Mouse (Mus musculus) left cerebral cortex, adult 9 months (tissue): ENCODE results near the gene Kifc5b.
A peak's percentile ranks its signal among the peaks of the same experiment; 100 is the strongest.

Source experiments
- DNase-seq, 2 experiments: peaks; one replicate each; pipeline ENCODE4 v3.0.0; 2022; ENCODE audit warnings: low spot score in 2 of 2

The Kifc5b gene

DNA sequence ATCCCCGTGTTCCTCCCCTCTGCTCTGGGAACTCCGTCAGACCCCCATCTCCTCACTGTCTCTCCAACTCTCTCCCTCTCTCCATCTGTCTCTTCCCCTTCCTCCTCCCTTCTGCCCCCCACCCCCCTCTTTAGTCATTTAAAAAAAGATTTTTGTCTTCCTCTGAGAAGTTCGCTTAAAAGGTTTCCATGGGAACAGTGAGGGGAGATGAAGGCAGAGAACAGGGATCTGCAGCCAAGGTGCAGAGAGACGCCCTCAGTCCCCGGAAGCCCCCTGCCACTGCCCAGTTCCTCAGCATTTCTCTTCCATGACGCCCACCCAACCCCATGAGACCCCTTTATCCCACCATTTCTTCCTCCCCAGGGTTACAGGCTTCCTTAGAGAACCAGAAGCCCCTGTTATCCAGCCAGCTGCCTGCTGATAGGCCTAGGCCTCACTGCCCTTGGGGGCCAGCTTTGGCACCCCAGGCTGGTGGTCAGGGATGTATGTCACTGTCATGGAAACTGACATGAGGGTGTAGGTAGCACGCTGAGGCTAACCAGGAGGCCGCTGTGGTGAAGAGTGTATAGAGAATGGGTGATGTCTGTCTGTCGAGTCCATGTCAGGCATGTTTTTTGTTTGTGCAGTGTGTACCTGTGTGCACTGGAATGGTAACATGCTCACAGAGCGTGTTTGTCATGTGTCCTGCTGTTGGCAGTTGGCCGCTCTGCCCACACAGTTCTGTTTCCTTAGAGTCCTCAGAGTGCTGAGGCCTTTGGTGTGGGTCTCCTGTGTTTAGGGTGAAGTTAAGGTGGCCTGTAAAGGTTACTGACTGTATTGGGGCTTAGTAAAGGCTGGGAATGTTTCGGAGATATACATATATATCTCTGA is 30.6 kb downstream of the Kifc5b start:
- no peak for DNase-seq

DNA sequence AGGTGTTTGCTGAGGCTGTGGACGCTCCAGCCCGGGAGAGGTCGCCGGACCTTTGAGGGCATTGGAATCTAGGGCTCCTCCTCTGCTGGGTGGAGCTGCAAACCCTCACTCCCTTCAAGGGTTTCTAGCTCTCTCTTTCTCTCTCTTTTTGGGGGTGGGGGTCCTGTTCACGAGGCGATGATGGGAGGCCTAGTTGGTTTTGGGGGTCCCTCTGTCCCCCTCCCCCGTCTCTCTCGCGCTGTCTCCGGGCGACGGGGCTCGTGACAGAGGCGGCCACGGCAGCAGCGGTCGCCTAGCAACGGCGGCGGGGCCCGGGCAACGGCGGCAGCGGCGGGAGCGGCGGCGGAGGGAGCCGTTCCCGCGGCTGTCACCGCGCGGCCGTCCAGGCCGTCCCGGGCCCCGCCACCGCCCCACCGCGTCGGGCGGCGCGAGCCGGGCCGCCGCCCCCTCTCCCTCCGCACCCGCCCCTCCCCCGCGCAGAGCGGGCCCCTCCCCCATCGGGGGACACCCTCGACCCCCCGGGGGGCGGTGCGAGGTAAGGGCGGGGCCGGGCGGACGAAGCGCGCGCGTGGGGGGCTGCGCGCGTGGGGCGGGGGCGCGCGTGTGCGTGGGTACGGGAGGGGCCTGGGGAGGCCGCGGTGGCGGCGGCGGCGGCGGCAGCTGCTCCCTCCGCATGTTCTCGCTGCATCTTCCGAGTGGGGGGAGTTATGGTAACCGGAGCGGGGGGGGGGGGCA is 31.6 kb downstream of the Kifc5b start:
- DNase-seq, result no peak

DNA sequence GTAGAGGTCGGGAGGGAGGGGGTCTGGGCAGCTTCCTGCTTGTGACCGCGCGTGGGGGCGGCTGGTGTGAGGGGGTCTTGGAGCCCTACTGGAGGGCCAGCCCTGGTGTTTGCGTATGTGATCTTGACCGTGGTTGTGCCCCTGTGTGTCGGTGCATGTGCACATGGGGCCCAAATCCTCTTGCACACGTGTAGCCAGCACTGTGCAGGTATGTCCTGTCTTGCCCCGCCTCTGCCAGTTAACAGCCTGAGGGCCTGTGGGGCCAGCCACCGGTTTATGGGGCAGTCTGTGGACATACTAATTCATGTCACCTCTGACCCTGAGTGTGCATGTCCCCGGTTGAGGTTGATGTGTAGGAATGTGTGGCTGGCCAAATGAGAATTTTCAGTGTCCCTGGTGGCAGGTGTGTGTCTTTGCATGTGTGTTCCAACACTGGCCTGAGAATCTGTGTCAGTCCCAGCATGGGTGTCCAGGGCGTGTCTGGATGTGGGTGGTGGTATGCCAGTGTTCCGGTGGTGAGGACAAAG is 32.2 kb downstream of the Kifc5b start:
- no peak for DNase-seq

DNA sequence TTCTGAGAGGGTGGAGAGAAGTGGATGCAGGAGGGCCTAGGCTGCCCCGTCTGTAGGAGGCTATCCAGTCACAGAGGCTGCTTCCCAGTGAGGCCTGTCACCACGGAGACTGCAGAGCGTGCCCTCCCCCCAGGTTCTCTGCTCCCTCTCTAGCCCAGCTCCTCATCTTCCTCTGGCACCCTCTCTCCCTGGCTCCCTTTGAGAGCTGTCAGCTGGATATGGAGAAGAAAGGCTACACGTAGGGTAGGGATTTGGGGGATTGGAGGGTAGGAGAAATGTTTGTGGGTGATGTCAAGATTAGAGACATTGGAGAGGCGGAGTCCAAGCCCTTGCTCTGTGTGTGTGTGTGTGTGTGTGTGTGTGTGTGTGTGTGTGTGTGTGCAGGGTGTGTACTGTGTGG is 33.0 kb downstream of the Kifc5b start:
- no peak for DNase-seq

DNA sequence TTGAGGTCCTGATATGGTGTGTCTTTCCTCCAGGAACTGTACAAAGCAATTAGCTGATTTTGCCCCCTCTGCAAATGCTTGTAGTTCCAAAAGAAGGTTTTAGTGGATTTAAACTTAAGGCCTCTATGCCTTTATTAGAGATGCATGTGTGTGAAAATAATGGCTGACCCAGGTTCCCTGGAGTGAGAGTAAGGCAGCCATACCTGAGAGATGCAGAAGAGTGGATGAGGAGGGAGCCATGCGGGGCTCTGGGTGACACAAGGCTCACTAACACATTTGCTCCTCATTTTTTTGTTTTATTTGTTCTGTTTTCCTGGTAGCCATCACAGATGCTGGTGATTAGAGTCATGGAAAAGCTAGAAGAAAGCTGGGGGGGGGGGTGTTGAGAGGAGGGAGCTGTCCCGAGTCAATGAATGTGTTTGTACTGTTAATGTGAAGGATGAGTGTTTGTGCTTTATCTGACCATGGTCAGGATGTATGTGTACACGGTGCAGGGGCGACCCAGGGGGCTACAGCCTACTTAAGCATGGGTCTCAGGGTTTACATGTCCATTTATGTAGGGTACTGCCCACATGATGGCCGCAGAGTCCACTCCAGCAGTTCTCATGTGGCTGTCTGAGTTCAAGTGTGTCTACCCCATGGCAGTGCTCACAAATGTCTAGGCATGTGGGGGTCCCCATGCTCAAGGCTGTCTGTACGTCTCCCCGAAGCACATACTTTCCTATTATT is 33.8 kb downstream of the Kifc5b start:
- DNase-seq, result no peak

DNA sequence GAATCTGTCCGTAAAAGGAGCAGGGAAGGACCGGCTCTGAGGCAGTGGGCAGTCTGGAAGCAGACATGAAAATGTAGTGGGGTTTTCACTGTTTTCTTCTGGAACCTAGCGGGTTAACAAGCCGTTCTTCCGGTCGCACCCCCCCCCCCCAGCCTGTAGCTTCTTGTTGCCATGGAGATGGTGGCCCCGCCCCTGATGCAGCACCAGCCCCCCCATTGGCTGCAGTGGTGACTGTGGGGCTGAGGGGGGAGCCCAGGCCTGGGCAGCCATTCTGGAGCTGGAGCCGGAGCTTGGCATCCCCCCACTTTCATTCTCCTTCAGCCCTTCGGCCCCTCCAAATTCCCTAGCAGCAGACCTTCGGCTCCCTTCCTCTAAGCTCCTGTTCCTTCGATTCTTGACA is 34.5 kb downstream of the Kifc5b start:
- DNase-seq, result peak in 1 of 2 experiments; percentile 83

DNA sequence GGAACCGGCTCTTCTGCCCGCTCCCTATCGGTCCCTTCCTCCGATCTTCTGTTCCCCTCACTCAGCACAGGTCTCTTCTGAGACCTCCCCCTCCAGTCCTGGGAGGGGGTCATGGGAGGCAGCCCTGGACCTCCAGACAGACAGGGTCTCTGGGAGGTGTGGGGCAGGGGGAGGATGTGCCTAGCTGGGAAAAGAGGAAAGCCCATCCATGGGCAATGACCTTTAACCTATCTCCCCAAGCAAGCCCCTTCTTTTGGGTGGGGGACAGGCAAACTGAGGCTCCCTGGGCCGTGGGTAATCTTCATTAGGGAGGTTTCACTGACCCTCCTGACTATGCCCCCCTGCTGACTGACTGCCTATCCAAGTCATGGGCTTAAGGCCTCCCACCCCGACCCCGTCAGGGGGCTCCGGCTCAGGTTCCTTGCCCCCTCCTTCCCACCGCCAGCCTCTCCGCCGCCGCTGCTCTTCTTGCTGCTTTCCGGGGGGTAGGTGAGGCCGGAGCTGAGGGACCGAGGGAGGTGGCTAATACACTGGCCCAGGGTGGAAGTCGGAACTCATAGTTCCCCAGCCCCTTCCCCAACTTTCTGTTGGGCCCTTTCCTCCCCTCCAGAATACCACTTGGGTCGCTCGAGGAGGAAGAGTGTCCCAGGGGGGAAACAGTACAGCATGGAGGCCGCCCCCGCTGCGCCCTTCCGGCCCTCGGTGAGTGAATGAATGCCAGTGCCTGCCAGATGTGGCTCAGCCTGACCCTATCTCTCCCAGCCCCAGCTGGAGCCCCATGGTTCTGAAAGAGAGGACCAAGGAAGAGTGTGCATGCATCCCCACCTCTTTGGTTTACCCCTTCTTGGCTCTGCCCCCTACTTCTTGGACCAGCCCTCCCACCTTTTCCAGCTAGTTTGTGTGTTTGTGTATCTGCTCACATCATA is 35.3 kb downstream of the Kifc5b start:
- DNase-seq, result no peak

DNA sequence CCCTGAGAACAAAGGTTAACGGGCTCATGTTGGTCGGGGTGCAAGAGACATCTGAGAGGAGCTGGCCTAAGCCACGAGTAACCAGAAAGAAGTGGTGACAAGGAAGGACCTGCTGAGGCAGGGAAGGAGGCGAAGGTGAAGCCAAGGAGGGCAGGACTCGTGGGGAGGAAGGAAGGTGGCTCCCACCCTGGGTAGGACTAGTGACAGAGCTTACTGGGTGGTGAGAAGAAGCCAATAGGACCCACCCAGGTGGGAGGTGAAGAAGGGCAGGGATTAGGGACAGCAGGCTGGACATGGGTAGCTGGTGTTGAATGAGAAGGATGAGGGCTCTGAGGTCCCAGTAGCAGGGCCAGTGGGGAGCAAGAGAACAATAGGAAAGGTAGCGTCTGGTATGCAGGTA is 36.3 kb downstream of the Kifc5b start:
- DNase-seq, result no peak

DNA sequence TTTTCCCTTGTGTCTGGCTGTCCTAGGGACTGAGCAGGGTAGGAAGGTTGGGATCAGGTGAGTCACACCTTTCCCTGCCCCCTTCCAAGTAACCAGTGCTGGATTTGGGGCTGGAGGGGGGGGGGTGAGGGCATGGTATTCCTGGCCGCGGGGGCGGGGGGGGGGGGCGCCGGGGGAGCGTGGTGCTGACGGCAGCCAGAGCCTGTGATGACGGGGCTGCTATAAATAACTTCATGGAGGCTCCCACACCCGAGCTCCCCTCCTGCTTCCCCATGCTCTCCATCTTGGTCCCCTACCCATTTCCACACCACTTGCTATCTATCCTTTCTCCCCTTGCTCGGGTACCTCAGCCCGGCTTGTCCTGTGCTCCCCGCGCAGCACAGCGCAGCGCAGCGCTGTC is 36.8 kb downstream of the Kifc5b start:
- no peak for DNase-seq

DNA sequence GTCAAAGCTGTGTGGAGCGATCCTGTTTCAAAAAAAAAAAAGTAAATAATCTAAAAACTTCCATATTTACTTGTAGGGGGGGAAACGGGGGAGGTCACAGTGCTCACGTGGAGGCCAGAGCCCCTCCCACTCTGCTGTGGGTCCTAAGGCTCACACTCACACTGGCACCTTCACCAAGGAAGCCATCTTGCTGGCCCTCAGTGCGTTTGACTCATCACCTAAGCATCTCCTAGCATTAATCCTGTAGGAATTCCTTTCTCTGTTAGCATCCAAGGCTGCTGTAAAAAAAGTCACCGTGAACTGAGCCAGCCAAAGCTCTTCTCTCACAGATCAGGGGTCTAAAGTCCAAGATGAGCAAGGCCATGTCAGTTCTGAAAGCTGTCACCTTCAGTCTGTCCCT is 39.4 kb downstream of the Kifc5b start:
- DNase-seq, result no peak

DNA sequence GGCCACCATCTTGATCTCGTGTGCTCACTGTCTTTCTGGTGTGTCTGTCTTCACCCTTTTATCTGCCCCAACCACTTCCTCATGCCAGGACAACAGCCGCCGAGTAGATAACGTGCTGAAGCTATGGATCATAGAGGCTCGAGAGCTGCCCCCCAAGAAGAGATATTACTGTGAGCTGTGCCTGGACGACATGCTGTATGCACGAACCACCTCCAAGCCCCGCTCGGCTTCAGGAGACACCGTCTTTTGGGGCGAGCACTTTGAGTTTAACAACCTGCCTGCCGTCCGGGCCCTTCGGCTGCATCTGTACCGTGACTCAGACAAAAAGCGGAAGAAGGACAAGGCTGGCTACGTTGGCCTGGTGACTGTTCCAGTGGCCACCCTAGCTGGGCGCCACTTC is 40.0 kb downstream of the Kifc5b start:
- no peak for DNase-seq

DNA sequence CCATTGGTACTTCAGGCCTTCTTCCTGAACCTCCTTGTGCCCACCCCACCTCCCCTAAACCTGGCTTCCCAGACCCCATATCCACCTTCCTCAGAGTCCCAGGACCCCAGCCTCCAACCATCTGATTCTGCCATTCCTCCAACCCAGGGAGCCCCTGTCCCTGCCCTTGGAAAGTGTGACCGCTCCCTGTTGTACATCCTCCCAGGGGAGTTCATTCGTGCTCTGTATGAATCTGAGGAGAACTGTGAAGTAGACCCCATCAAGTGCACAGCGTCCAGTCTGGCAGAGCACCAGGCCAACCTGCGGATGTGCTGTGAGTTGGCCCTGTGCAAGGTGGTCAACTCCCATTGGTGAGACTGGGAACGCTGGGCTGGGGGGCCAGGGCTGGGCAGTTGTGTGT is 41.0 kb downstream of the Kifc5b start:
- DNase-seq, result no peak

DNA sequence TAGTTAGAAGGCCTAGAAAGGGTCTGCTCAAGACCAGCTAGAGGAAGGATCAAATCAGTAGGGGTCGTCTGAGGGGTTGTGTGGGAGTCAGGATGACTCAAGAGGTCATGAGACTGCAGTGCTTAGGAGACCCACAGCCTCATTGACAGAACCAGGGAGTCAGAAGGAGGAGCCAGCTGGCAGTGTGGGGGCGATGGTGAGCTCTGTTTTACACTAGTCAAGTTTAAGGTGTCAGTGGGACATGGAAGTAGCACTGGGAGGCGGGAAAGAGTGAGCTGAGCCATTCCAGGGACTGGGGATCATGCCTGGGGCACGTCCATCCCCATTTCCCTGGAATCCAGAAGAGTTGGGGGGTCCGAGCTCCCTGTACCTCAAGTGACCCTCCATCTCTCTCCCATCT is 42.0 kb downstream of the Kifc5b start:
- DNase-seq, result no peak

DNA sequence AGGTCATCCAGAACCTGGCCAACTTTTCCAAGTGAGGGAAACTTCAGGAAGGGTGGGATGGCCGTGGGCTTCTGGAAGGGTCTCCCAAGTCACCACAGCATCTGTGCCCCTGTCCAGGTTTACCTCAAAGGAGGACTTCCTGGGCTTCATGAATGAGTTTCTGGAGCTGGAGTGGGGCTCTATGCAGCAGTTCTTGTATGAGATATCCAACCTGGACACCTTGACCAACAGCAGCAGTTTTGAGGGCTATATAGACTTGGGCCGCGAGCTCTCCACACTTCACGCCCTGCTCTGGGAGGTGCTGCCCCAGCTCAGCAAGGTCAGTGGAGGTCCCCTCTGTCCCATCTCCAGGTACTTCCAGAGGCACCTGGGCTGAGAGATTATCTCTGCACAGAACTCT is 42.9 kb downstream of the Kifc5b start:
- no peak for DNase-seq

DNA sequence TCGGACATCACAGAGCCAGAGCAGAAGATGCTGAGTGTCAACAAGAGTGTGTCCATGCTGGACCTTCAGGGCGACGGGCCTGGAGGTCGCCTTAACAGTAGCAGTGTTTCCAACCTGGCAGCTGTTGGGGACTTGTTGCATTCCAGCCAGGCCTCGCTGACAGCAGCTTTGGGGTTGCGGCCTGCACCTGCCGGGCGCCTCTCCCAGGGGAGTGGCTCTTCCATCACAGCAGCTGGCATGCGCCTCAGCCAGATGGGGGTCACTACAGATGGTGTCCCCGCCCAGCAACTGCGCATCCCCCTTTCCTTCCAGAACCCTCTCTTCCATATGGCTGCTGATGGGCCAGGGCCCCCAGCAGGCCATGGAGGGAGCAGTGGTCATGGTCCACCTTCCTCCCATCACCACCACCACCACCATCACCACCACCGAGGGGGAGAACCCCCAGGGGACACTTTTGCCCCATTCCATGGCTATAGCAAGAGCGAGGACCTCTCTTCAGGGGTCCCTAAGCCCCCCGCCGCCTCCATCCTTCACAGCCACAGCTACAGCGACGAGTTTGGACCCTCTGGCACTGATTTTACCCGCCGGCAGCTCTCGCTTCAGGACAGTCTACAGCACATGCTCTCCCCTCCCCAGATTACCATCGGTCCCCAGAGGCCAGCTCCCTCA is 44.8 kb downstream of the Kifc5b start:
- no peak for DNase-seq

DNA sequence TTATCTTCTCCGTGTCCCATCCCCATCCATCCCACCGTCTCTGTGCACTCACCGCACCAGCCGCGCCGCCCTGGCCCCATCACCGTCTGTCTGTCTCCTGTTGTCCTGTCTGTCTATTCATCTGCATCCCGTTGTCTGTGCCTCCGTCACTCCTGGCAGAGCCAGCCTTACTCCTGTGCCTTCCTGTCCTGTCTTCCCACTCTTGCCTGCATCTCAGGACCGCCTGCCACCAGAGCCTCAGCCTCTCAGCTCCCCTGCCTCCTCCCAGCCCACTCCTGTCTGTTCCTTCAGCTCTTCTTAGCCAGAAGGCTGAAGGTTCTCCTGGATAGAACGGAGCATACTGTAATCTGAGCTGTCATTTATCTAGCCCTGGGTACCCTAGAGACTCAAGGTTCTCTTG is 50.1 kb downstream of the Kifc5b start:
- DNase-seq, result no peak

DNA sequence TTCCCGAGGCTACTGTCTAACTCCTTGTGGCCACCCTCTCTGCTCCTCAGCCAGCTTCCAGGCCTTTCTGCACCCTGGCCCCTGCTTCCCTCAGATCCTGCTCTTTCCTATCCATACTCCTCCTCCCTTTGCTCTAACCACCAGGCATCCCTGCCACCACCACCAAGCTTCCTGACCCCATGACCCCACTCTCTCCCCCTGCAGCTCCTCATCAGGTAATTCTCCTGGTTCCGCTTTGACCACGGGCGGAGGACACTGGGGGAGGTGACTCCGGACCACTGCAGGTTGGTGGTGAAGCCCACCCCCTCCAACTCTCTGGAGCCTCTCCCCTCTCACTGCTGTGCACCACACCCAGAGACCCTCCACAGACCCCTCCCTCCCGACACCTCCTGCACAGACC is 50.6 kb downstream of the Kifc5b start:
- no peak for DNase-seq

DNA sequence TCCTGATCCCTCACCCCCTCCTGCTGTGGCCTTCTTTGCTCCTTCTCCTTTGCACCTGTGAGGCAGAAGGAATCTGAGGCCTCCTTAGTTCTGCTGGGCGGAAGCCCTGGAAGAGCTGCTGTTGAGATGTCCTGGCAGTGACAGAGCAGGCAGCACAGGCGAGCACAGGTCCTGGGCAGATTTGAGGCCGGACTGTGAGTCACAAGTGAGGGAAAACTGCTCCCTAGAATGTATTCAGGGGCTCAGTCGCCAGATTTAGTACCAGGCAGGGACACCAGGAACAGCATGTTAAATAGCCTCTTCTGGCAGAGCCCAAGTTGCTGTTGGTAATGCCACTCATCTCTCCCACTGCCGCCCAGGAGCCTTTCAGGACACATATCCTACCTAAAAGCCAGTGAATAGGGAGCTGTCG is 51.3 kb downstream of the Kifc5b start:
- no peak for DNase-seq

DNA sequence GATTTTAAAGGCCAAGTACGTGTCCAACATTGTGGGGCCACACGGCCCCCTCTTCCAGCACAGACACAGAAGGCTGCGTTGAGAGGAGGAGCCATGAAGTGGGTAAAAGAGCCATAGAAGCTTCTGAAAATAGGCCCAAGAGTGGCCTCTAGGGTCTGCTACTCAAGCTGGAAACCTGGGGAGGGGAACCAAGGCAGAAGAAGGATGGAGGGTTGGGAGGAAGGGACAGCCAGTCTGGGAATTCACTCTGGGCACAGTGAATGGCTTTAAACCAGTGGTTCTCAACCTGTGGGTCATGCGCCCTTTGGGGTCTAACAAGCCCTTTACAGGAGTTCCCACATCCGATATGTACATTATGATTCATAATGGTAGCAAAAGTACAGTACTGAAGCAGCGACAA is 52.4 kb downstream of the Kifc5b start:
- no peak for DNase-seq

DNA sequence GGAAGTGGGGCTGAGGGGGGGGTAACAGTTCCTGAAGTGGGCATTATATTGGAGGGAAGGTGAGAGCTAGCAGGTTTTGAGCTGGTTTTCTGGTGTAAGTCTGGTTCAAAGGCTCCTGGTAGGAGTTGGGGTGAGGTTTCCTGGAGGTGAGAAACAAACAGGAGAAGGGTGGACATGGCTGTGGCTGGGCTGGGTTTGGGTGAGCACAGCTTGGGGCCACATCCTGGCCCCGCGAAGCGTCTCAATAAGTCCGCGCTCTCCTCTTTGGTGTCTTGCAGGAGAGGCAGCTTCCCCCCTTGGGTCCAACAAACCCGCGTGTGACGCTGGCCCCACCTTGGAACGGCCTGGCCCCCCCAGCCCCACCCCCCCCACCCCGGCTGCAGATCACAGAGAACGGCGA is 53.3 kb downstream of the Kifc5b start:
- no peak for DNase-seq
